Mouse (Mus musculus): ENCODE data around the gene Gm5617. TPM values are rescaled to one million over a fixed set of nuclear protein-coding genes. Genes with fewer than 3 reads are reported as not detected.
A peak's percentile ranks its signal among the peaks of the same experiment; 100 is the strongest.

The Gm5617 gene
- 41.3 TPM for polyA plus RNA-seq (2012; fragmentation: generic; extraction: Trizol)

DNA sequence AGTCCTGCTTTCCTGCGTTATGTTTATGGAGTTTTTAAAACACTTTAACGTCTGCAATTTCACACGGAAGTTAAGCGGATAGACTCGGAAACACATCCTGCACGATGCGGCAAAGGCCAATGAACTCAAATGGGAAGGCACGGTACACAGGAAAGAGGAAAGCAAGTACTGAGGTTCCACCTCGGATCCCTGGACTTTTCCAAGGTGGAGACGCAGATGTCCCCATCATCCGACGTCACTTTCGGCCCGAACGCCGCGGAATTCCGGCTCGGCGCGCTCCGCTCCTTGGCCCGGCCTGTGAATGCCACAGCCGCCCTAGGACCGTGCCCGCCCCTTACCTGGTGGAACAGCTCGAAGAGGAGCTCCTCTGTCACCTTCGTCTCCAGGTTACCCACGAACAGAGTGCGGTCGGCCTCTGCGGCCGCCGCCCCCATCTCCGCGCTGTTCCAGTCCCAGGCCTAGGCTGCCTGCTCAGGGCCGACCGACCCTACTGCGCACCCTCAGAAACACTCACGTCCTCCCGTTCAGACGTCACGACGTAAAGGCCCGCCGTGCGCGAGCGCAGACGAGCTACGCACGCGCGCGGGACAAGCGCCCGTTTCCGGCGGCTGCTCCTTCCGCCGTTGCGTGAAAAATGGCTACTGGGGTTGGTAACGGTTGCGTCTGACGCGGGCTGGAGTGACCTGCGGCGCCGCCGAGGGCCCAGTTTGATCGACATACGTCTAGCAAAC, at the start of gene Gm5617, which contains the start of gene Rbm7:
Gm5617 (plus strand) TSS at position 626 of the 731 bp plus-strand sequence.
Rbm7 (minus strand) TSS at position 483 of the 731 bp plus-strand sequence.
- H3ac ChIP-seq (ENCODE audit: control insufficient read depth, insufficient read length), result peak within 1 kb of the TSS; percentile 90
- no peaks in the 10 kb centered on the region for H3K27me3 ChIP-seq (ENCODE audit: control insufficient read depth, insufficient read depth, insufficient read length)
- peak within 1 kb of the TSS; percentile 80 for H3K4me3 ChIP-seq
- H3K36me3 ChIP-seq (ENCODE audit: control insufficient read depth, insufficient read depth), result peaks cover 28% of the 10 kb centered on the region
- TF ChIP-seq POLR2AphosphoS2 (IDR thresholded peaks at IDR 0.05; ENCODE audit: insufficient read length, low read depth) (peak; percentile 86), USF1 (IDR thresholded peaks at IDR 0.05; ENCODE audit: low read depth) (no peak), POLR2A (IDR thresholded peaks at IDR 0.05; ENCODE audit: insufficient read length, low read depth) (peak; percentile 91), TCF3 (IDR thresholded peaks at IDR 0.05; ENCODE audit: insufficient read length, low read depth) (no peak), MYOD1 (IDR thresholded peaks at IDR 0.05; ENCODE audit: control insufficient read depth in 1 of 3, insufficient read length in 2 of 3, low read depth in 2 of 3) (no peak), MAX (IDR thresholded peaks at IDR 0.05; ENCODE audit: low read depth) (no peak), REST (IDR thresholded peaks at IDR 0.05; ENCODE audit: insufficient read depth, insufficient read length) (no peak), SRF (IDR thresholded peaks at IDR 0.05; ENCODE audit: control insufficient read depth, insufficient read length, low read depth) (no peak), MYOG (IDR thresholded peaks at IDR 0.05; ENCODE audit: control insufficient read depth in 1 of 3, insufficient read depth in 1 of 3, insufficient read length in 2 of 3, low read depth in 2 of 3) (peak in 1 of 3 experiments; percentile 35)
- H3K4me2 ChIP-seq (ENCODE audit: low read depth), result peak within 1 kb of the TSS; percentile 99
- H3K79me2 ChIP-seq (ENCODE audit: control insufficient read depth, insufficient read depth), result peaks cover 27% of the 10 kb centered on the region

DNA sequence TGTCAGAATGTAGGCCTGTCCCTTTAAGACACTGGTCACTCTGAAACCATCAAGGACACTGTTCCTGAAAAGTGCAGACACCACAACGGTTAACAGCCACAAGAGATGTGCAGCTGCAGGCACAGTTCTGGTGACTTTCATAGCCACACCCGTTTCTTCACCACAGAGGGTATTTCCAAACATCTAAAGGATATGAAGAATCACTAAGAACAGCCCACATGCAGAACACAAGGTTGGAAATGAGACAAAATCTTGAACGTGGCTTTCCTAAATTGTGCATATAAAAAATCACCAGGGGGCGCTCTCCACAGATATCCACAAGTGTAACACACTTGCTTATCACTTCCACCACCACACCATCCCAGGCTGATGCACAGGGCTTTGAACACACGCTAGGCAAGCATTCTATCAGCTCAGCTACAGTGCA, 47.4 kb upstream of the Gm5617 start:
- H3K4me2 ChIP-seq (ENCODE audit: low read depth), result no peak overlapping the region
- H3ac ChIP-seq (ENCODE audit: control insufficient read depth, insufficient read length), result no peak overlapping the region
- H3K27me3 ChIP-seq (ENCODE audit: control insufficient read depth, insufficient read depth, insufficient read length), result no peaks in the 10 kb centered on the region
- TF ChIP-seq USF1 (IDR thresholded peaks at IDR 0.05; ENCODE audit: low read depth) (no peak), REST (IDR thresholded peaks at IDR 0.05; ENCODE audit: insufficient read depth, insufficient read length) (no peak), E2F4 (IDR thresholded peaks at IDR 0.05; ENCODE audit: insufficient read depth) (no peak), MYOG (IDR thresholded peaks at IDR 0.05; ENCODE audit: control insufficient read depth in 1 of 3, insufficient read depth in 1 of 3, insufficient read length in 2 of 3, low read depth in 2 of 3) (no peak)
- H3K36me3 ChIP-seq (ENCODE audit: control insufficient read depth, insufficient read depth), result no peaks in the 10 kb centered on the region
- no peak overlapping the region for H3K4me3 ChIP-seq
- no peaks in the 10 kb centered on the region for H3K79me2 ChIP-seq (ENCODE audit: control insufficient read depth, insufficient read depth)

- no peak overlapping the region for H3K4me2 ChIP-seq (ENCODE audit: low read depth)
- no peaks in the 10 kb centered on the region for H3K36me3 ChIP-seq (ENCODE audit: control insufficient read depth, insufficient read depth)
- no peak overlapping the region for H3ac ChIP-seq (ENCODE audit: control insufficient read depth, insufficient read length)
- no peaks in the 10 kb centered on the region for H3K27me3 ChIP-seq (ENCODE audit: control insufficient read depth, insufficient read depth, insufficient read length)
- no peak for TF ChIP-seq E2F4 (IDR thresholded peaks at IDR 0.05; ENCODE audit: insufficient read depth)
- H3K4me3 ChIP-seq, result no peak overlapping the region
- no peaks in the 10 kb centered on the region for H3K79me2 ChIP-seq (ENCODE audit: control insufficient read depth, insufficient read depth)
These were observed 45.2 kb upstream of the Gm5617 start for GRCm38 (mm10) chr9:48450066-48450465.

- Histone ChIP-seq H3ac (ENCODE audit: control insufficient read depth, insufficient read length) (no peak overlapping the region), H3K27me3 (ENCODE audit: control insufficient read depth, insufficient read depth, insufficient read length) (no peaks in the 10 kb centered on the region), H3K79me2 (ENCODE audit: control insufficient read depth, insufficient read depth) (no peaks in the 10 kb centered on the region), H3K36me3 (ENCODE audit: control insufficient read depth, insufficient read depth) (no peaks in the 10 kb centered on the region), H3K4me3 (no peak overlapping the region), H3K4me2 (ENCODE audit: low read depth) (no peak overlapping the region)
- TF ChIP-seq TCF3 (IDR thresholded peaks at IDR 0.05; ENCODE audit: insufficient read length, low read depth) (no peak), CEBPB (IDR thresholded peaks at IDR 0.05; ENCODE audit: insufficient read depth, poor library complexity, severe bottlenecking) (no peak), USF1 (IDR thresholded peaks at IDR 0.05; ENCODE audit: low read depth) (no peak), E2F4 (IDR thresholded peaks at IDR 0.05; ENCODE audit: insufficient read depth) (no peak), TCF12 (IDR thresholded peaks at IDR 0.05; ENCODE audit: insufficient read depth, poor library complexity, severe bottlenecking) (no peak), MYOG (IDR thresholded peaks at IDR 0.05; ENCODE audit: control insufficient read depth in 1 of 3, insufficient read depth in 1 of 3, insufficient read length in 2 of 3, low read depth in 2 of 3) (no peak), REST (IDR thresholded peaks at IDR 0.05; ENCODE audit: insufficient read depth, insufficient read length) (no peak), POLR2AphosphoS2 (IDR thresholded peaks at IDR 0.05; ENCODE audit: insufficient read length, low read depth) (no peak), MYOD1 (IDR thresholded peaks at IDR 0.05; ENCODE audit: control insufficient read depth in 1 of 3, insufficient read length in 2 of 3, low read depth in 2 of 3) (no peak), POLR2A (IDR thresholded peaks at IDR 0.05; ENCODE audit: insufficient read length, low read depth) (no peak), SRF (IDR thresholded peaks at IDR 0.05; ENCODE audit: control insufficient read depth, insufficient read length, low read depth) (no peak), MAX (IDR thresholded peaks at IDR 0.05; ENCODE audit: low read depth) (no peak)
These were observed 39.3 kb upstream of the Gm5617 start for GRCm38 (mm10) chr9:48455961-48456360.

DNA sequence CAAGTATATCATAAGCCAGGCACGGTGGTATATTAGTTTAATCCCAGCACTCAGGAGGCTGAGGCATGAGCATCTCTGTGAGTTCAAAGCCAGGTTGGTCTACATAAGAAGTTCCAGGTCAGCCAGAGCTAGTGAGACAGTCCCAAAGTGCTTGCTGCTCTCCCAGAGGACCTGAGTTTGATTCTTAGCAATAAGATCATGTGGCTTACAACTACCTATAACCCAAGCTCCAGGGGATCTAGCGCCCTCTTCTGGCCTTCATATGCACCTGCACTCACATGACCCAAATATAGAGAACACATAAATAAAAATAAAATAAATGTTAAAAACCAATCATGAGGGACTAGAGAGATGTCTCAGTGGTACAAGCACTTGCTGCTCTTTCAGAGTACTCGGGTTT, 36.4 kb upstream of the Gm5617 start:
- Histone ChIP-seq H3K4me2 (ENCODE audit: low read depth) (no peak overlapping the region), H3ac (ENCODE audit: control insufficient read depth, insufficient read length) (no peak overlapping the region), H3K79me2 (ENCODE audit: control insufficient read depth, insufficient read depth) (no peaks in the 10 kb centered on the region), H3K27me3 (ENCODE audit: control insufficient read depth, insufficient read depth, insufficient read length) (no peaks in the 10 kb centered on the region), H3K36me3 (ENCODE audit: control insufficient read depth, insufficient read depth) (no peaks in the 10 kb centered on the region), H3K4me3 (no peak overlapping the region)
- TF ChIP-seq MYOG (IDR thresholded peaks at IDR 0.05; ENCODE audit: control insufficient read depth in 1 of 3, insufficient read depth in 1 of 3, insufficient read length in 2 of 3, low read depth in 2 of 3), result no peak
- no peak for TF ChIP-seq TCF3 (IDR thresholded peaks at IDR 0.05; ENCODE audit: insufficient read length, low read depth)
- TF ChIP-seq POLR2A (IDR thresholded peaks at IDR 0.05; ENCODE audit: insufficient read length, low read depth), result no peak
- no peak for TF ChIP-seq MAX (IDR thresholded peaks at IDR 0.05; ENCODE audit: low read depth)
- TF ChIP-seq POLR2AphosphoS2 (IDR thresholded peaks at IDR 0.05; ENCODE audit: insufficient read length, low read depth), result no peak
- no peak for TF ChIP-seq SRF (IDR thresholded peaks at IDR 0.05; ENCODE audit: control insufficient read depth, insufficient read length, low read depth)
- no peak for TF ChIP-seq MYOD1 (IDR thresholded peaks at IDR 0.05; ENCODE audit: control insufficient read depth in 1 of 3, insufficient read length in 2 of 3, low read depth in 2 of 3)
- TF ChIP-seq REST (IDR thresholded peaks at IDR 0.05; ENCODE audit: insufficient read depth, insufficient read length), result no peak
